Mouse (Mus musculus): ENCODE measurements around the gene Lpp.

- TF ChIP-seq POLR2A (IDR thresholded peaks at IDR 0.05; ENCODE audit: low read depth, low read length) (no peak), CTCF (conservative IDR thresholded peaks at IDR 0.05 in 1 of 2, IDR thresholded peaks at IDR 0.05 in 1 of 2; ENCODE audit: low read depth in 2 of 2, low read length in 2 of 2) (no peak), EP300 (IDR thresholded peaks at IDR 0.05; ENCODE audit: low read length) (no peak), CHD2 (IDR thresholded peaks at IDR 0.05; ENCODE audit: low read length) (no peak), TCF12 (IDR thresholded peaks at IDR 0.05; ENCODE audit: low read depth, low read length) (no peak), E2F4 (IDR thresholded peaks at IDR 0.05; ENCODE audit: insufficient replicate concordance, low read depth, low read length) (no peak), JUND (conservative IDR thresholded peaks at IDR 0.05; ENCODE audit: low read depth, low read length) (no peak), USF1 (IDR thresholded peaks at IDR 0.05; ENCODE audit: low read depth, low read length) (no peak), MAZ (IDR thresholded peaks at IDR 0.05; ENCODE audit: low read depth, low read length) (no peak), MAX (IDR thresholded peaks at IDR 0.05; ENCODE audit: low read length) (no peak), HCFC1 (IDR thresholded peaks at IDR 0.05; ENCODE audit: low read depth, low read length) (no peak), TBP (conservative IDR thresholded peaks at IDR 0.05; ENCODE audit: low read depth, low read length) (no peak)
These were observed 270.8 kb downstream of the Lpp start for GRCm38 (mm10) chr16:24664131-24664530.

Data from CH12.LX (cell line).